Mouse (Mus musculus) layer of hippocampus, postnatal 10 days (tissue): ENCODE data around the gene Fez1. TPM values are rescaled to one million over a fixed set of nuclear protein-coding genes. Genes with fewer than 3 reads are reported as not detected.

Source experiments
- DNase-seq, 2 experiments: peaks; one replicate each; pipeline ENCODE4 v3.0.0; 2021; ENCODE audit warnings: low spot score in 2 of 2
- long read RNA-seq: library from polyadenylated mRNA; stranded (forward); transcript quantifications from one replicate; pipeline ENCODE4 v2.0.0, GENCODE M21; 2023
- total RNA-seq, 2 experiments: library from RNA; stranded (reverse); gene quantifications; 2 replicates each; pipeline ENCODE4 v1.2.3; 2021

Fez1 gene
- total RNA-seq: 100 to 1,000 TPM; 344 to 347 TPM
- long read RNA-seq, transcript Fez1-201 (10 exons, 1,794 nt): major isoform, 642 of 760 reads
- long read RNA-seq, partial matches to known transcripts: 22 of 760 reads
- long read RNA-seq, other reads (novel, unspliced or antisense): 94 of 760 reads

GRCm38 (mm10) chr9:36821644-36822000 is at the start of gene Fez1:
Gene Fez1 (plus strand): TSS chr9:36821864.
- peak; percentile 85 to 91 for DNase-seq

- DNase-seq: no peak
Observed at GRCm38 (mm10) chr9:36783921-36784320, 37.7 kb upstream of the Fez1 start.

- no peak for DNase-seq
Observed at GRCm38 (mm10) chr9:36792191-36792590, 29.5 kb upstream of the Fez1 start.

GRCm38 (mm10) chr9:36794487-36794886 is 27.2 kb upstream of the Fez1 start:
- no peak for DNase-seq

GRCm38 (mm10) chr9:36795556-36795955 is 26.1 kb upstream of the Fez1 start:
- DNase-seq: no peak

GRCm38 (mm10) chr9:36796224-36796623 is 25.4 kb upstream of the Fez1 start:
- no peak for DNase-seq

GRCm38 (mm10) chr9:36796781-36797555 is 24.7 kb upstream of the Fez1 start, which contains the start of gene Ei24:
Gene Ei24 (minus strand): TSS chr9:36797393.
- DNase-seq: peak; percentile 91 to 96

GRCm38 (mm10) chr9:36801961-36802360 is 19.7 kb upstream of the Fez1 start:
- DNase-seq: no peak

GRCm38 (mm10) chr9:36802951-36803350 is 18.7 kb upstream of the Fez1 start:
- no peak for DNase-seq

GRCm38 (mm10) chr9:36803386-36803785 is 18.3 kb upstream of the Fez1 start:
- no peak for DNase-seq

- DNase-seq: no peak
Observed at GRCm38 (mm10) chr9:36803926-36804325, 17.7 kb upstream of the Fez1 start.

- no peak for DNase-seq
Observed at GRCm38 (mm10) chr9:36805256-36805975, 16.2 kb upstream of the Fez1 start.

- DNase-seq: no peak
Observed at GRCm38 (mm10) chr9:36808126-36808785, 13.4 kb upstream of the Fez1 start.

GRCm38 (mm10) chr9:36814486-36814885 is 7.2 kb upstream of the Fez1 start:
- no peak for DNase-seq

- no peak for DNase-seq
Observed at GRCm38 (mm10) chr9:36818905-36819304, 2.8 kb upstream of the Fez1 start.

GRCm38 (mm10) chr9:36820969-36821643 is 558 bp upstream of the Fez1 start:
- DNase-seq: no peak

- DNase-seq: no peak
Observed at GRCm38 (mm10) chr9:36822024-36822423, 360 bp downstream of the Fez1 start.

- DNase-seq: no peak
Observed at GRCm38 (mm10) chr9:36826612-36827363, 5.1 kb downstream of the Fez1 start.

- DNase-seq: no peak
Observed at GRCm38 (mm10) chr9:36831401-36831800, 9.7 kb downstream of the Fez1 start.

GRCm38 (mm10) chr9:36832529-36832928 is 10.9 kb downstream of the Fez1 start:
- peak; percentile 87 to 93 for DNase-seq
